Mouse (Mus musculus) C2C12 (cell line): ENCODE measurements around the gene Ldlrap1.
"Not testable (repeated sequence)": the region's sequence is repeated elsewhere in the genome, so short reads cannot be mapped to it uniquely, and the experiment has no call there.

ENCODE experiments used
- CEBPB ChIP-seq: IDR thresholded peaks from one replicate; pipeline ENCODE4 v1.6.1; 2011; ENCODE audit warnings: low read depth, mild to moderate bottlenecking, control low read depth, moderate library complexity
- CTCF ChIP-seq: IDR thresholded peaks from one replicate; pipeline ENCODE4 v1.5.1; 2011; ENCODE audit not compliant: control insufficient read depth, insufficient read depth, insufficient read length
- FOSL1 ChIP-seq: IDR thresholded peaks from one replicate; pipeline ENCODE4 v1.8.0; 2011; ENCODE audit warnings: mild to moderate bottlenecking, low read length; ENCODE audit not compliant: poor library complexity, insufficient read depth, severe bottlenecking
- MAX ChIP-seq: IDR thresholded peaks from one replicate; pipeline ENCODE4 v1.6.1; 2011; ENCODE audit warnings: mild to moderate bottlenecking, control low read depth
- MYOD1 ChIP-seq: IDR thresholded peaks from one replicate; pipeline ENCODE4 v1.6.1; 2011; ENCODE audit warnings: low read depth; ENCODE audit not compliant: control insufficient read depth, insufficient read length
- MYOG ChIP-seq: IDR thresholded peaks from one replicate; pipeline ENCODE4 v1.6.1; 2011; ENCODE audit not compliant: control insufficient read depth, insufficient read length; ENCODE audit errors: extremely low read depth
- USF1 ChIP-seq: IDR thresholded peaks from one replicate; pipeline ENCODE4 v1.6.1; 2011; ENCODE audit warnings: low read depth, mild to moderate bottlenecking, control low read depth, moderate library complexity

DNA sequence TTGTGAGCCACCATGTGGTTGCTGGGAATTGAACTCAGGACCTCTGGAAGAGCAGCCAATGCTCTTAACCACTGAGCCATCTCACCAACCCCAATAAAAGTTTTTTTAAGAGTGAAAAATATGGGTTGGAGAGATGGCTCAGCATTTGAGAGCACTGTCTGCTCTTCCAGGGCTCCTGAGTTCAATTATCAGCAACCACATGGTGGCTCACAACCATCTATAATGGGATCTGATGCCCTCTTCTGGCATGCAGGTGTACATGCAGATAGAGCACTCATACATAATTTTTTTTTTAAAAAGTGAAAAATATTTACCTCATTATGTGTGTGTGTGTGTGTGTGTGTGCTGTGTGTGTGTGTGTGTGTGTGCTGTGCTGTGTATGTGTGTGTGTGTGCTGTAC is 27.1 kb upstream of the Ldlrap1 start:
- not testable (repeated sequence) for TF ChIP-seq MYOD1, CTCF, USF1, MAX, MYOG, CEBPB, FOSL1
